ENCODE assay signal across 8 mouse cellular contexts in genomic region chr10:39612989-39613831, GRCm38 (mm10). TPM values are rescaled to one million over a fixed set of nuclear protein-coding genes. Genes with fewer than 3 reads are reported as not detected.
DNase-seq lines count a peak whose midpoint lies in the region; ATAC-seq and TF ChIP-seq lines count a peak whose summit lies in the region.

No protein-coding gene starts in this region.

- peaks cover 5% of the 10 kb centered on the region; the same call in 1 of the 2 replicates for H3K79me2 ChIP-seq in liver, adult 2 months (ENCODE audit: control insufficient read depth, insufficient read depth, low read length)

- peaks cover 6% of the 10 kb centered on the region; the same call in 1 of the 2 replicates for H3K4me1 ChIP-seq in cerebellum, adult 2 months (ENCODE audit: control insufficient read depth, insufficient read depth, low read length)
- H3K4me1 ChIP-seq in forebrain, postnatal 0 days (ENCODE audit: insufficient read depth), result no peaks in the 10 kb centered on the region
- peaks cover 26% of the 10 kb centered on the region for H3K4me1 ChIP-seq in hindbrain, embryonic 13.5 days (replicated peaks)
- H3K4me1 ChIP-seq in liver, adult 2 months (ENCODE audit: control insufficient read depth, insufficient read depth, low read length), result peaks cover 21% of the 10 kb centered on the region
- peaks cover 5% of the 10 kb centered on the region for H3K4me1 ChIP-seq in stomach, postnatal 0 days (replicated peaks; ENCODE audit: control insufficient read depth, insufficient read depth)

- H3K4me3 ChIP-seq in cerebellum, adult 2 months (replicated peaks; ENCODE audit: insufficient read depth, low read depth, low read length), result peak overlapping the region; percentile 49
- no peak overlapping the region for H3K4me3 ChIP-seq in forebrain, postnatal 0 days (ENCODE audit: low read depth, low read length)
- no peak overlapping the region for H3K4me3 ChIP-seq in hindbrain, embryonic 13.5 days
- peak overlapping the region; percentile 77 for H3K4me3 ChIP-seq in liver, adult 2 months (ENCODE audit: insufficient read depth, low read depth, low read length)
- H3K4me3 ChIP-seq in stomach, postnatal 0 days (ENCODE audit: low read depth, low read length), result peak overlapping the region; percentile 51

- peak overlapping the region; percentile 72 for H3K27ac ChIP-seq in cerebellum, adult 2 months (ENCODE audit: insufficient read depth, low read length)
- 0 out of 2 replicates have a peak overlapping the region, but pooled peaks have one; percentile 35 for H3K27ac ChIP-seq in forebrain, postnatal 0 days (ENCODE audit: low read depth, low read length)
- H3K27ac ChIP-seq in hindbrain, embryonic 13.5 days, result peak overlapping the region; percentile 58
- peak overlapping the region; percentile 94 for H3K27ac ChIP-seq in liver, adult 2 months (replicated peaks; ENCODE audit: insufficient read depth, low read depth, low read length)
- peak overlapping the region; percentile 99 for H3K27ac ChIP-seq in stomach, postnatal 0 days (replicated peaks)

- 5% methylated on average over 26 of the region's 26 CpGs for WGBS in cerebellum, adult 2 months
- WGBS in forebrain, postnatal 0 days, result 20% methylated on average over 26 of the region's 26 CpGs
- WGBS in hindbrain, embryonic 13.5 days, result 15% methylated on average over 26 of the region's 26 CpGs
- 4% methylated on average over 26 of the region's 26 CpGs for WGBS in liver, adult 2 months
- 3% methylated on average over 25 of the region's 26 CpGs for WGBS in stomach, postnatal 0 days

- DNase-seq in MN1 (ENCODE audit: low spot score), result peak; percentile 86
- peak; percentile 85 to 86 for DNase-seq in cerebellum, adult 2 months
- no peak for DNase-seq in forebrain, postnatal 0 days
- peak; percentile 92 for DNase-seq in liver, adult 2 months (ENCODE audit: extremely low read depth, low read depth, low spot score)
- DNase-seq in monocyte, adult 2 months (ENCODE audit: low read depth in 1 of 2, low spot score in 2 of 2), result peak; percentile 7 to 28
- peak; percentile 81 for DNase-seq in stomach, postnatal 0 days (ENCODE audit: low spot score)
- DNase-seq in right cerebral cortex, postnatal 4 days, result no peak

- TF ChIP-seq CTCF in cerebellum, adult 2 months (IDR thresholded peaks at IDR 0.05; ENCODE audit: borderline replicate concordance, insufficient read depth, low read depth, low read length), result no peak
- TF ChIP-seq CTCF in forebrain, postnatal 0 days (IDR thresholded peaks at IDR 0.05; ENCODE audit: low read depth), result no peak
- 0 out of 2 replicates have a peak, but pooled peaks have one; percentile 0 for TF ChIP-seq CTCF in liver, adult 2 months (IDR thresholded peaks at IDR 0.05; ENCODE audit: low read depth, low read length)
- no peak for TF ChIP-seq CTCF in stomach, postnatal 0 days (IDR thresholded peaks at IDR 0.05; ENCODE audit: low read depth)

- TF ChIP-seq EP300 in stomach, postnatal 0 days (optimal IDR thresholded peaks at IDR 0.05), result peak; percentile 39

- ATAC-seq in forebrain, postnatal 0 days, result no peak; the same call in 1 of the 2 replicates
- peak; percentile 44; the same call in 1 of the 2 replicates for ATAC-seq in hindbrain, embryonic 13.5 days (ENCODE audit: low FRiP score)
- peak; percentile 89 for ATAC-seq in stomach, postnatal 0 days (ENCODE audit: low FRiP score, low TSS enrichment)

- peak overlapping the region; percentile 13; the same call in 1 of the 2 replicates for H3K4me2 ChIP-seq in forebrain, postnatal 0 days (ENCODE audit: low read depth)
- H3K4me2 ChIP-seq in hindbrain, embryonic 13.5 days, result peak overlapping the region; percentile 31
- peak overlapping the region; percentile 64 for H3K4me2 ChIP-seq in stomach, postnatal 0 days (replicated peaks; ENCODE audit: low read depth)

- H3K9ac ChIP-seq in forebrain, postnatal 0 days, result no peak overlapping the region
- peak overlapping the region; percentile 24 for H3K9ac ChIP-seq in hindbrain, embryonic 13.5 days
- peak overlapping the region; percentile 81 for H3K9ac ChIP-seq in liver, adult 2 months (ENCODE audit: low read depth, low read length)
- H3K9ac ChIP-seq in stomach, postnatal 0 days (ENCODE audit: low read length), result peak overlapping the region; percentile 77

- H3K27me3 ChIP-seq in cerebellum, adult 2 months (ENCODE audit: control insufficient read depth, insufficient read depth, low read length), result no peaks in the 10 kb centered on the region
- no peaks in the 10 kb centered on the region for H3K27me3 ChIP-seq in forebrain, postnatal 0 days (ENCODE audit: insufficient read depth, low read length)
- H3K27me3 ChIP-seq in hindbrain, embryonic 13.5 days, result no peaks in the 10 kb centered on the region
- no peaks in the 10 kb centered on the region; the same call in 1 of the 2 replicates for H3K27me3 ChIP-seq in liver, adult 2 months (ENCODE audit: control insufficient read depth, insufficient read depth, low read length)
- no peaks in the 10 kb centered on the region for H3K27me3 ChIP-seq in stomach, postnatal 0 days (ENCODE audit: control insufficient read depth, insufficient read depth, low read length)

- no peaks in the 10 kb centered on the region for H3K36me3 ChIP-seq in forebrain, postnatal 0 days (ENCODE audit: insufficient read depth)
- H3K36me3 ChIP-seq in hindbrain, embryonic 13.5 days, result no peaks in the 10 kb centered on the region
- H3K36me3 ChIP-seq in liver, adult 2 months (ENCODE audit: control insufficient read depth, insufficient read depth, low read length), result no peaks in the 10 kb centered on the region
- H3K36me3 ChIP-seq in stomach, postnatal 0 days (ENCODE audit: control insufficient read depth, insufficient read depth, low read length), result peaks cover 4% of the 10 kb centered on the region; the same call in 1 of the 2 replicates

- TF ChIP-seq POLR2A in cerebellum, adult 2 months (IDR thresholded peaks at IDR 0.05; ENCODE audit: borderline replicate concordance, insufficient read depth, low read length), result peak; percentile 31; the same call in 1 of the 2 replicates
- TF ChIP-seq POLR2A in liver, adult 2 months (IDR thresholded peaks at IDR 0.05; ENCODE audit: extremely low read depth, insufficient read depth, low read length), result peak; percentile 20; the same call in 1 of the 2 replicates

- no peaks in the 10 kb centered on the region for H3K9me3 ChIP-seq in forebrain, postnatal 0 days (ENCODE audit: low read length)
- H3K9me3 ChIP-seq in hindbrain, embryonic 13.5 days, result no peaks in the 10 kb centered on the region
- no peaks in the 10 kb centered on the region for H3K9me3 ChIP-seq in stomach, postnatal 0 days (ENCODE audit: control insufficient read depth, low read length)

RNA-seq across cellular contexts. Expression of gene Traf3ip2, which starts 0.5 kb away (rescaled TPM):
- polyA plus RNA-seq in cerebellum, adult 2 months (2012; rRNA removed), result 5.7 and 6.9 TPM in 2 replicates
- 0.24 and 0.77 TPM in 2 replicates for total RNA-seq in forebrain, postnatal 0 days (2014; rRNA removed)
- 4.8 and 6.0 TPM in 2 replicates for polyA plus RNA-seq in forebrain, postnatal 0 days (2015; fragmentation: Nextera tagmentation; extraction: Ambion mirVana)
- polyA plus RNA-seq in hindbrain, embryonic 13.5 days (2015; fragmentation: Nextera tagmentation; extraction: Ambion mirVana), result 8.6 TPM in 2 replicates
- total RNA-seq in liver, adult 2 months (2014; rRNA removed), result 0.74 and 1.8 TPM in 2 replicates
- 3.4 and 4.4 TPM in 2 replicates for polyA plus RNA-seq in liver, adult 2 months (2012; rRNA removed)
- 19.4 and 24.1 TPM in 2 replicates for polyA plus RNA-seq in stomach, postnatal 0 days (2015; fragmentation: Nextera tagmentation; extraction: Ambion mirVana)

Comparison
In these comparisons a context has a peak if more than half of its experiments do, and no peak if none do; other contexts are left out.
1. DNase-seq: peak in MN1 (single experiment), cerebellum, adult 2 months (2 of 2), liver, adult 2 months (single experiment), monocyte, adult 2 months (2 of 2) and stomach, postnatal 0 days (single experiment); none in forebrain, postnatal 0 days (single experiment) and right cerebral cortex, postnatal 4 days (single experiment).
2. H3K27ac ChIP-seq: peak in every context shown above with its lines; median percentile 99 in stomach, postnatal 0 days; 94 in liver, adult 2 months; 72 in cerebellum, adult 2 months; 58 in hindbrain, embryonic 13.5 days; 35 in forebrain, postnatal 0 days.
3. H3K4me3 ChIP-seq: peak in cerebellum, adult 2 months (single experiment), liver, adult 2 months (single experiment) and stomach, postnatal 0 days (single experiment); none in forebrain, postnatal 0 days (single experiment) and hindbrain, embryonic 13.5 days (single experiment).
4. H3K4me2 ChIP-seq: peak in every context shown above with its lines; median percentile 64 in stomach, postnatal 0 days; 31 in hindbrain, embryonic 13.5 days; 13 in forebrain, postnatal 0 days.